Mouse (Mus musculus): ENCODE results near the gene Pla2g5.

DNA sequence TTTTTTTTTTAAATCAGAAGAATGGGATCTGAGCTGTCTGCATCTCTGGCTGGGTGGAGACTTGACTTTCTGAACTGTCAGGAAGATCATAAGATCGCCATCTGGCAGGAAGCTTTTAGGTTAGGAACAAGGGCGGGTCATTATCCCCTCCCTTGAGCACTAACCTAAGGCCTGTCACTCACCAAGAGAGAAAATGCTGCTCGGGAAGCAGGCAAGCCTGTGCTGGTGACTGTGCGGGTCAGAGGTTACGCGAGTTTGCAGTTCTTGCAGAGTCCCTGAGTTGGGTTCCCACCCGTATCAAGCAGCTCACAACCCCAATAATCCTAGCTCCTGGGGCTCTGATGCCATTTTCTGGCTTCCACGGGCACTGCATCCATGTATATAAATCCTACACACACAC, 5.4 kb upstream of the Pla2g5 start:
- TF ChIP-seq GATA1 (IDR thresholded peaks at IDR 0.05; ENCODE audit: borderline replicate concordance, low read length) (no peak), FLI1 (IDR thresholded peaks at IDR 0.05; ENCODE audit: low read length) (no peak)

All from megakaryocyte, embryonic 14.5 days (primary cell).